Mouse (Mus musculus) naive thymus-derived CD4-positive, alpha-beta T cell, adult 2 months (primary cell): ENCODE measurements around the gene Arsg.
"Not testable (repeated sequence)": the region's sequence is repeated elsewhere in the genome, so short reads cannot be mapped to it uniquely, and the experiment has no call there.

Source experiments
- DNase-seq: peaks from one replicate; pipeline ENCODE4 v3.0.0-alpha.2; 2011; ENCODE audit warnings: low read depth

Gene Arsg

GRCm38 (mm10) chr11:109468133-109468532 is 5.0 kb upstream of the Arsg start:
- DNase-seq: no peak

- DNase-seq: peak; percentile 41
Measured at GRCm38 (mm10) chr11:109470170-109470569, 3.0 kb upstream of the Arsg start.

- DNase-seq: peak; percentile 72
Measured at GRCm38 (mm10) chr11:109470921-109471861, 2.0 kb upstream of the Arsg start.

- DNase-seq: peak; percentile 61
Measured at GRCm38 (mm10) chr11:109472171-109472691, 943 bp upstream of the Arsg start.

GRCm38 (mm10) chr11:109472821-109473170 is 378 bp upstream of the Arsg start:
- no peak for DNase-seq

- peak; percentile 66 for DNase-seq
Measured at GRCm38 (mm10) chr11:109474086-109474742, 1.0 kb downstream of the Arsg start.

- no peak for DNase-seq
Measured at GRCm38 (mm10) chr11:109474836-109475235, 1.7 kb downstream of the Arsg start.

- no peak for DNase-seq
Measured at GRCm38 (mm10) chr11:109475717-109476116, 2.5 kb downstream of the Arsg start.

GRCm38 (mm10) chr11:109476241-109476640 is 3.1 kb downstream of the Arsg start:
- no peak for DNase-seq

- DNase-seq: no peak
Measured at GRCm38 (mm10) chr11:109476653-109477052, 3.5 kb downstream of the Arsg start.

- no peak for DNase-seq
Measured at GRCm38 (mm10) chr11:109477606-109478380, 4.6 kb downstream of the Arsg start.

- peak; percentile 27 for DNase-seq
Measured at GRCm38 (mm10) chr11:109479575-109480285, 6.6 kb downstream of the Arsg start.

GRCm38 (mm10) chr11:109480440-109480839 is 7.3 kb downstream of the Arsg start:
- DNase-seq: no peak

- no peak for DNase-seq
Measured at GRCm38 (mm10) chr11:109485398-109486045, 12.3 kb downstream of the Arsg start.

- no peak for DNase-seq
Measured at GRCm38 (mm10) chr11:109487111-109487510, 13.9 kb downstream of the Arsg start.

- DNase-seq: no peak
Measured at GRCm38 (mm10) chr11:109487991-109488684, 15.0 kb downstream of the Arsg start.

GRCm38 (mm10) chr11:109489763-109490162 is 16.6 kb downstream of the Arsg start:
- no peak for DNase-seq

GRCm38 (mm10) chr11:109491844-109492243 is 18.7 kb downstream of the Arsg start:
- DNase-seq: no peak

GRCm38 (mm10) chr11:109492847-109493464 is 19.8 kb downstream of the Arsg start:
- not testable (repeated sequence) for DNase-seq
